Mouse (Mus musculus) adrenal gland, postnatal 10 days (tissue): Measurements from ENCODE around the gene Ube2q1. TPM values are rescaled to one million over a fixed set of nuclear protein-coding genes. Genes with fewer than 3 reads are reported as not detected.
A peak's percentile ranks its signal among the peaks of the same experiment; 100 is the strongest.

Source experiments
- DNase-seq: peaks from one replicate; pipeline ENCODE4 v3.0.0; 2021; ENCODE audit warnings: mixed read lengths
- long read RNA-seq, 2 experiments: library from polyadenylated mRNA; stranded (forward); transcript quantifications; one replicate each; pipeline ENCODE4 v2.0.0; 2021
- total RNA-seq, 2 experiments: library from RNA; stranded (reverse); gene quantifications; 2 replicates each; pipeline ENCODE4 v1.2.3; 2021

Ube2q1 gene
- total RNA-seq: 10 to 100 TPM; 52.4 to 55.4 TPM
- long read RNA-seq, experiment 1, transcript Ube2q1-201 (13 exons, 3,077 nt): major isoform, 99 of 123 reads
- long read RNA-seq, experiment 1, partial matches to known transcripts: 1 of 123 reads
- long read RNA-seq, experiment 1, other reads (novel, unspliced or antisense): 23 of 123 reads
- long read RNA-seq, experiment 2, transcript Ube2q1-201 (13 exons, 3,077 nt): major isoform, 56 of 80 reads
- long read RNA-seq, experiment 2, partial matches to known transcripts: 4 of 80 reads
- long read RNA-seq, experiment 2, other reads (novel, unspliced or antisense): 20 of 80 reads

DNA sequence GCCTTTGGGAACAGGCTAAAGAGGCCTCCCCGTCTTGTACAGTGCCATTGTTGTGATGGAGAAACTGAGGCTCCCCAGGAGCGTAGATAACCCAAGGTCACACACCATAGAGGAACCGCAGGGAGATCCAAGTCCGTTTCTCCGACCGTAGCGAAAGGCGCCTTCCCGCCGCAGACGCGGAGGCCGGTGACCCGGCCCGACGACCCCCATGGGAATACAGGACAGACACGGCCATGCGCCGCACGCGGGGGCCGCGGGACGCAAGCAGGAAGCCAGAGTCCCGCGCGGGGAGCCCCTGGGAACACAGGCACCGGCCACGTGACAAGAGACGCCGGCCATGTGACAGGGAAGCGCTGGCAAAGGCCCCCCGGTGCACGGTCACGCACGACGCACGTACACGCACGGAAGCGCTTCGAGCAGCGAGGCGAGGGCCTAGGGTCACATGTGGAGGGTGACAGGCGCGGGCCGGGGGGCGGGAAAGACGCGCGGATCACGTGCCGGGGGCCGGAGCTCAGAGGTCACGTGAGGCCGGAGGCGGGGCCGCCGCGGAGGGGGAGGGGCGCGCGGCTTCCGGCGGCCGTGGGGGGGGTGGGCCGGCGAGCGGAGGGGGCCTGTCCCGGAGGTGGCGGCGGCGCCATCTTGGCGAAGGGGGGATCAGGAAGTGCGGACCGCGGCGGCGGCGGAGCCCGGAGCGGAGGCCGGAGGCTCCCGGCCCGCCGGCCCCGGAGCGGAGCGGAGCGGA, at the start of gene Ube2q1:
Gene Ube2q1 (plus strand): TSS at position 649 of the 742 bp plus-strand sequence.
- DNase-seq: peak; percentile 98

DNA sequence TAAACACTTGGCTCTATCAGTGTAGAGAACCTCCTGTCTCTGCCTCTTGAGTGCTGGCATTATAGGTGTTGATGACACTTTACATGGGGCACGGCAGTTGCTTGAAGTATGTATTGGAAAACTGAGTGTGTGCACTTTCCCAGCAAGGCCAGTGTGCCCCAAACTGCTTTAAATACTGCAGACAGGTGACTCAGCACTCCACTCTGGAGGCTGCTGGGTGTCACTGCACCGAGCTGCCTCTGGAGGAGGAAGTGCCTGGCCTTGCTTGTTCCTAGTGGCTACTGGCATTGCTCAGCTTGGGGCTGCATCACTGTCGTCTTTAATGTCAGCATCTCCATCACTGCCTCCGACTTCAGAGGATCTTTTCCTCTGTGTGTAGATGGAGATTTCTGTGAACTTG, 46.4 kb upstream of the Ube2q1 start:
- DNase-seq: peak; percentile 65

DNA sequence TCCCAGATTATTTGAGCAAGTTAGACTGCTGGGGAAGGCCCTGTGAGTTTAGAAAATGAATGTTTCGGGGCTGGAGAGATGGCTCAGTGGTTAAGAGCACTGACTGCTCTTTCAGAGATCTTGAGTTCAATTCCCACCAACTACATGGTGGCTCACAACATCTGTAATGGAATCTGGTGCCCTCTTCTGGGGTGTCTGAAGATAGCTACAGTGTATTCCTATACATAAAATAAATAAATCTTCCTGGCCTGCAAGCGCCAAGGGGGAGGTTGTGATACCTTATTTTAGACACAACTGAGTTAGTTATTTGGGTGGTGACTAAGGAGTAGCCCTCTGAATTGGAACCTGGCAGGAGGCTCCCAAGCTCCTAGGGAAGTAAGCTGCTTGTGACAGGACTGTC, 44.6 kb upstream of the Ube2q1 start:
- DNase-seq: no peak

DNA sequence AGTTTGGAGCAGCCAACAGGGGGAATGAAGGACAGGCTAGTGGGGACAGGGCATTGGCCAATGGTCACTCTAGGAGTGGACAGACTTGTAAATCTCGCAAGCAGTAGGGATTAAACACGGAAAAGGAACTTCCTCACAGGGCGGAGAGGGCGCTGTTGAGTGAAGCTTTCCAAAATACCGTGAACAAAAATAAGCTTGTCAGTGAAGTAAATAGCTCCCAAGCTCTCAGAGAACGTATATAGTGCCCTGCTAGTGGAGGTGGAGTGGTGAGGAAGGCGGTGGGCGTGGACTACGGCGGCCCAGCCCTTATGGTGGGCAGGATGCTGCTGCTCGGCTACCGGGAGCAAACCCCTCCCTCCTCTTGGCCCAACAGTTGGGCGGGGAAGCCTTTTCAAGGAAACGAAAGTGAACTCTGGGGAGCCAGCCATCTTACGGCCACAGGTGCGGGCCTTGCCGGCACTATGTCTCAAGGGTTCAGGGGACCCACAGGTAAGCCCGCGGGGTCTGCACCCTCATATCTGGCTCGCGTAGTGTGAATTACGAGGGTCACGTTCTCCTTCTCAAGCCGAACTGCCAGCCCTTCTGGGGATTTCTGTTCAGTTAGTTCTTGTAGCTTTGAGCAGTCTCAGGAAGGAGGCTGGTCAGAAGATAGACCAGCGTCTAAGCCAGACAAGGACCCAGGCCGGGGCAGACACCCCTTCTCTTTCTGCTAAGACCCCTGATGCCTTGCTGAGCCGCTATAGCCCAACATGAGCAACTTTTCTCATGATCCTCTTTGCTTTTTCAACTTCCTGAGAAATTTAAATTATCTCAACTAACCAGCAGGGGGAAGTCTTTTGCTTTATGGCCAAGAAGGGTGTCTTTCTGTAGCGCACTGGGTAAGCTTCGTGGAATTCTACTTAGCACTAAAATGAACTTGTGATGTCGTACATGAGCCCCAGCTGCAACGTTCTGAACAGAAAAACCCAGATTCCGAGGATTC, 42.8 kb upstream of the Ube2q1 start:
- DNase-seq: peak; percentile 90

DNA sequence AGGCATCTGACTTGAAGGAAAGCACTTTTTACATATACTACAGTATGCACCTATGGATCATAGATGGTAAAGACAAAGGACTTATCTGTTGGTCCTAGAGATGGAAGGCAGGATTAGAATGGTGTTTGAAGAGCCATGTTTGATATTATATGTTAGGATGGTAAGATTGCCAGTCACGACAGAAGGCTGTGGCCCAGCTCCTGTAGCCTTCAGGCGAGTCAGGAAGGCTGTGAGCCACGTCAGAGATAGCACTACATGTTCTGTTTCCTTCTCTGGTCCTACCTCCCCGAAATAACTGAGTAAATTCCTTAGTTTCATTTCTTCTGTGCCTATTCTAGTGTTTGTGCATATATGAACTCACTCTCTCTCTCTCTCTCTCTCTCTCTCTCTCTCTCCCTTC, 41.3 kb upstream of the Ube2q1 start:
- no peak for DNase-seq

DNA sequence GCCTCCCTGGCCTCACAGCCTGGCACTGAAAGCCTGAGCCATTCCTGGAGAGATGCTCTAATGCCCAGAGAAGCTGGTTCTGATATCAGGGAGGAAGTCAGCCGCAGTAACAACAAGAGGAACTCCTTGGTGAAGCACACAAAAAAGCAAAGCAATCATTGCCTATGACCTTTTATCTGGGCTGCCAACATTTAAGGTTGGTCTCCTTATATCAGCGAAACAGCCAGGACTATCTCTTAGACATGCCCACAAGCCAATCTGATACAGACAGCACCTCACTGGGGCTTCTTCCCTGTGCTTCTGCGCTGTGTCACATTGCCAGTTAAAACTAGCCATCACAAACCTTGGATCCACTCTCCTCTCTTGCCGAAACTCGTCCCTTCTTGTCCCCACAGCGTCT, 34.9 kb upstream of the Ube2q1 start:
- no peak for DNase-seq

DNA sequence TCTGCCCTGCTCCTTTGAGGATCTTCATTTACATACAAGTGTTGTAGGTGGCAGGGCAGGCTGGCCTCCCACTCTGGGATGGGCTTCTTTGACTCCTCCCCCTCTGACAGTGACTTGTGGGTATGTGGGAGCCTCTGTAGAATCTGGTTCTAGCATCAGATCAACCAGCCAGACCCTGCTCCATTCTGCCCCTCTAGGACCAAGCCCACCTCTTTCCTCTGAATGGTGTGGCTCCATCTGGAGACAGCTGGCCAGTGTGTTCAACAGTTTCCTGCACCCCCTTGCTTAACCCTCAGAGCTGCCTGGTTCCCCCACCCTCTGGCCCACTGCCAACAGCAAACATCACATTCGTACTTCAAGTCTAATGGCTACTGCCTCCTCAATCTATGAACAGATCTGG, 21.1 kb upstream of the Ube2q1 start:
- no peak for DNase-seq

DNA sequence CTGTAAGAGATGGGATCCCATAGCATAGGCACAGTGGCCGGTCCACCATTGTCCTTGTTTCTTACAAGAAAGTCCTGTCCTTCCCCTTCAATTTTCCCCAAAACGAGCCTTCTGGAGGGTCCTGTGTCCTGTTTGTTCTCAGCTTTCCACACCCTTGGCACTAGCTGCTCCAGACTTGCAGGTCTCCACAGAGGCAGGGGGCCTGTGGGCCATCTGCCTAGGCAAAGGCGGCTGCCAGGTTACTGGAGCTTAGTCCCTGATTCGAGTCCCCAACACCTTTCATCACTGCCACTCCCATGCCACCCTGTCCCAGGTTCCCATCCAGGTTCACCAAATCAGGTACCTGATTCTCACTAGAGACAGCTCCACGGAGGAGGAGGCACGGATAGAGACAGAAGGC, 18.1 kb upstream of the Ube2q1 start:
- no peak for DNase-seq

DNA sequence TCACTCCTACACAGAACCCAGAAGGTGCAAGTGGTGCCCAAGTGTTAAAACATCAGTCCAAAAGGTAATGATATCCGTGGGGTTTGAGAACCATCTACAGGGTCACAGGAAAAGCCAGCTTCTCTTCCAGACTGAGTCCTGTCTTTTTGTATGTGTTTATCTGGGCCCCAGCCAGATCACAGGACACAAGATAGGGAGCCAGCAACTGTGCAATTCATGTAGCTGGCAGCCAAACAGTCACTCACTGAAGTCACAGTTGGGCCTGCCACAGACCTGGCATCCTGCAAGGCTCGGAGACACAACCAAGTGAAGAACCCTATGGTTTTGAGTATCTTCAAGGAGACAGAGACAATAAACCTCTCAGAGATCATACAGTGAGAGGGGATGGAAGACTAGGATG, 15.6 kb upstream of the Ube2q1 start:
- DNase-seq: no peak

DNA sequence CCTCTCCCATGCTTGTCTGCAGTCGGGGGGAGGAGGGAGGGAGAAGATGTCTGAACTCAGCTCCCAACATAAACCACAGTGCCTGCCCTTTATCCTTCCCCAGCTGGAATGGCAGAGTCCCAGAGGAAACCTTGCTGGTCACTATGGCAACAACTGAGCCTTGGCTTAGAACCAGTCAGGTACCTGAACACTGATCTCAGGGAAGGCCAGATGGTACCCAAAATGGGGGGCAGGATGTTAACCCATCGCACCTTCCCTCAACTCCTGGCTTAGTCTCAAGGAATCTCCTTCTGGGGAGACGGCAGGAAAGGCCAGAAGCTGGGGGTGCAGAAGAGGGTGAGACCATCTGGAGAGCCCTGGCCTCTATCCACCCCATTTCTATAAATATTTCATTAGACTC, 13.6 kb upstream of the Ube2q1 start:
- no peak for DNase-seq

DNA sequence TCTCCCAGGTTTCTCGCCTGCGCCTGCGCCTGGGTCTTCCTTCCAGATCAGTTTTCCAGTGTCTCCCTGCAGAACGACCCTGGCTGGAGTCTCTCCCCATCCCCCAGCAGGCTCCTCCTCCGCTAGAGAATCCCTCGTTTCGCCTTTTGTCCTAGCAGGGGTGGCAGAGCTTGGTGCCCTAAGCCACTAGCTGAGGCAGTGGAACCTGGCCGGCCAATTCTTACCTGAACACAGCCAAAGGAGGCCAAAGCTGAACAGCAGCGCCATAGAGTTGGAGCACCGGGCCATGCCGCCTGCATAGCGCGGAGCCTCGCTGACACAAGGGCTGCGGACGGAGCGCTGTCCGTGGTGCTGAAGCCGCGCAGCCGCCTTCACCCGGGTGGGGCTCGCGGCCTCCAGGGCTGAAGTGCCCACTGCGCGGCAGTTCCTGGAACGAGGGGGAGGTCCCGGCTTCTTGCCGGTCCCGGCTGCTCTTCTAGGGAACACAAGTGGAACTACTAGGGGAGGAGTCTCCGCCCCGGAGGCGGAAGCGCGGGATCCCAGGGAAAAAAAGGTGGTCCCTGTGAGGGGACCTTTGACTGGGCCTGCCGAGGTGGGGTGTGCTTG, 9.2 kb upstream of the Ube2q1 start, which contains the start of gene Chrnb2:
Gene Chrnb2 (minus strand): TSS at position 514 of the 606 bp plus-strand sequence.
- peak; percentile 91 for DNase-seq

DNA sequence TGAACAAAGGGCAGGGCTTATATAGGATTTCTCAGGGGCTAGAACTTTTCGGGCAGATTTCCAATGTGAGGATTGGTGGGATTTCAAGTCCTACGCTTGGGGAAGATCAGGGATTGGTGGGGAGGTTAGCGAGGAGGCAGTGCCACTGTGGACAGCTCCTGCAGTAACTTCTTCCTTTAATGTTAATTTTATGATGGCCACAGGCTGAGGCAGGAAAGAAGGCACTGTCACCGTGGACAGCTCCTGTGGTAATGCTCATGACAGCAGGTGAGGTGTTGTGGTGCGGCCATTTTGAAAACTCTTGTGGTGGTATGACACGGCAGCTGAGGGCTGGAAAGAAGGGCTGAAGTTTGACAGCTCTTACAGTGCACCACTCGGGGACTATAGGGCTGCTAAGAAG, 3.8 kb upstream of the Ube2q1 start:
- DNase-seq: no peak

DNA sequence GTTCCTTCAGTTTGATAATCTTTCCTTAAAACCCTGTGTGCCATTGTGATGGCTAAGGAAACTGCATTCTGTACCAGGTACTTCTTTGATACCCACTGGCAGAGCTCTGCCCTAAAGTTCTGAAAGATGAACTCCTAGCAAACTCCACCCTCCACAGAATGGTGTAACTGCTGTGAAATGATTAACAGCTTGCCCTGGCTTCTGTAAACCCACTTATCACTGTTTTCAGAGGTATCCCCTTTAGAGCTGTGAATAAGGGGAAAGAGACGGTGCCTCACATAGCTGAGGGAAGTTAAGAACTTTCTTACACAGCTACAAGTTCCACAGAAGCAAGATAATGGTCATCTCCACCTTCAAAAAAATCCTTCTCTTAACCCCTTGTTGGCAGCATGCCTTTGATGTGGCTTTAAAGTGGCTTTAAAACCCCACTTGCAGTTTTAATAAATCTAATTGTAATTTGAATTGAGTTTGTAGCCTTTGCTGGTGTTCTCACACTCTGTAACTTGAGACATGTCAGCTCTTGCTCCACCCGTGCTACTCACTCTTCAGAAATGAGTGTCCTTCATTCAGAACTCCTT, 2.9 kb upstream of the Ube2q1 start:
- no peak for DNase-seq

DNA sequence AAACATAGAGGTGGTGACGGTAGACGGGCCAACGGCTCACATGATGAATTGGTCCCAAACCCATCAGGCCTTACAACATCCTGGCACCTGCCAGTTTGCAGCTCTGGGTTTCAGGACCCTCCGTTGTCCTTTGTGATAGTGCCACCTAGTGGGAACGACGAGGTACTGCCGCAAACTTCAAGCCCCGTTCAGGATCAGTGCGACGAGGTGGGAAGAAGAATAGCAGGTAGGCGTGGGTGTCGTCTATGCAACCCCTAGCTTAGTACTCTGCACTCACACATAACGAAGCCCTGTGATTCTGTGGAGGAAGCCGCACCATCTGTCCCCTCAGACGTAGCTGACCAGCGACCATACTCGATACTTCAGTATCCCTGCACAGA, 838 bp upstream of the Ube2q1 start:
- peak; percentile 85 for DNase-seq

DNA sequence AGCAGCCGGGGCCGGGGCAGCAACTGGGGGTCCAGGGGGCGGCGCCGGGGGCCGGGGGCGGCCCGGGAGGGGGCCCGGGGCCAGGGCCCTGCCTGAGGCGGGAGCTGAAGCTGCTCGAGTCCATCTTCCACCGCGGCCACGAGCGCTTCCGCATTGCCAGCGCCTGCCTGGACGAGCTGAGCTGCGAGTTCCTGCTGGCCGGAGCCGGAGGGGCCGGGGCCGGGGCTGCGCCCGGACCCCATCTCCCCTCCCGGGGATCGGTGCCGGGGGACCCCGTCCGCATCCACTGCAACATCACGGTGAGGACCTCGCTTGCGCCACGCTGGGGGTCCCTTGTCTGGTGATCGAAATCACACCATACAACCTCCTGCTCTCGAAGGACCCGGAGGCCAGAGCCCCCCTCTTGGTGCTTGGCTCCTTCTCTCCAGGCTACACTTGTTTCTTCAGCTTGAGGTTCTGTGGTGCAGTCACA, 360 bp downstream of the Ube2q1 start:
- DNase-seq: peak; percentile 59

DNA sequence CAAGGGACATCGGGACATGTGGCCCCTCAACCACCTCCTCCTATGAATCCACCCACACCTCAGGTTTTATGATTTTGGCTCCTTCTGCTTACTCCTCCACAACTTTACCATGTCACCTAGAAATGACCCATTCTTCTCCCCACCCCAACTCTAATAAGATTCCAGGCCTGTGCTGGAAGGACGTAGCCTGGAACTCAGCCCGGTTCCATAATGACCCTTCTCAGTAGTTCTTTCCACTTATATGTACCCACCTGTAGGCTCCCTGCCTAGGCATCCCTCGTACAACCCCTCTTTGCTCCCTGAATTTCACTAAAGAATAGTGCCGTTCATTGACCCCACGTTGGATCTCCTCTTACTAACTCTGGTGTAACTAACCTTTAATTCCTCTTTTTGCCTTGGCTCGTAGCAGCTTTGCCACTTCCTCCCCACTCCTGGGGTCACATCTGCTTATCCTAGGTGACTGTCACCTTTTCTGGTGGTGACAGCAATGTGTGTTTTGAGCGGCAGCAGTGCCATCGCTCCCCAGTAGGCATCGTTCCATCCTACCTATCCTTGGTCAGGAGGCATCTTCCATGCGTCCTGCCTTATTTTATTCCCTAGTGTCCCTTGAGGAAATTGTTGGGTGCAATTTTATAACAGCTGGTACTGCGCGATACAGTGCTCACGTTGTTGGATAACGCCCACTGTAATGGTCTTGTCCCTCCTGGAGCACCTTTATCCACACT, 982 bp downstream of the Ube2q1 start:
- peak; percentile 22 for DNase-seq

DNA sequence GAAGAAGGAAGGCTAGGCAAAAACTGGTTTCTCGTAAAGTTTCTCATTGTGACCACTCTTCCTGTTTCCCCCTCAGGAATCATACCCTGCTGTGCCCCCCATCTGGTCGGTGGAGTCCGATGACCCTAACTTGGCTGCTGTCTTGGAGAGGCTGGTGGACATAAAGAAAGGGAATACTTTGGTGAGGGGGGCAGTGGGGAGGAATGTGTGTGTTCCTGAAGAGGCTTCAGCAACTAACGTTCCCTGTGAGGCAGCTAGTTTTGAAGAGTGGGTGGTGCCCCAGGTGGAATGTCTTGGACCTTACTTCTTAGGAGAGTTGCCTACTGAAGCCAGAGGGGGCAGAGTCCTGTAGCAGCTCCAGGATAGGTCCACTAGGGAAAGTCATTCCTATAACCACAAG, 2.6 kb downstream of the Ube2q1 start:
- DNase-seq: no peak

DNA sequence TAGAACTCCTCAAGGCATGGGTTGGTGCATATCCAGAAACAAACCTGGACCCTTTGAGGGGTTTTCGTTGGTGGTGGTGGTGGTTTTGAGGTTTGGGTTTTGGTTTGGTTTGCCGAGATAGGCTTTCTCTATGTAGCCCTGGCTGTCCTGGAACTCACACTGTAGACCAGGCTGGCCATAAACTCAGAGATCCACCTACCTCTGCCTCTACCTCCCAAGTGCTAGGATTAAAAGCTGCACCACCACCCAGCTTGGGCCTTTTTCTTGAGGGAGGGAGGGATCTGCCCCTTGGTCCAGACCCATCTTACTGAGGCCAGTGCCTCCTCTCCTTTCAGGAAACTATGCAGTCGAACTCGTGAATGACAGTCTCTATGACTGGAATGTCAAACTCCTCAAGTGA, 6.7 kb downstream of the Ube2q1 start:
- no peak for DNase-seq

DNA sequence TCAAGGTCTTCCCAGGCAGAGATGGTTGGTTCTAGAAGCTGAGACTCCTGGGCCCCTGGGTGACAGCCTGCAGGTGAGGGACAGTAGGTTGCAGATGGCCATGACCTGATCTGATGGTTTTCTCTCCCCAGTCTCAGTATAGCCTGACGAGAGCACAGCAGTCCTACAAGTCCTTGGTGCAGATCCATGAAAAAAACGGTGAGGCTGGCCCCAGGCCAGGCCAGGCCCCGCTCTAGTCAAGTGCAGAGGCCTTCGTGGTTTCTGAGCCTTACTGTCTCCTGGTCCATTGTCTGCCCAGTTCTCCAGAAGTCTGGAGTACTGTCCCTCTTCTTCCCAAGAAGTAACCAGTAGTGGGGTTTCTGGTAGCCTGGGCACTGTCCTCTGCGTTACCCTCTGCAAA, 8.2 kb downstream of the Ube2q1 start:
- DNase-seq: peak; percentile 53

DNA sequence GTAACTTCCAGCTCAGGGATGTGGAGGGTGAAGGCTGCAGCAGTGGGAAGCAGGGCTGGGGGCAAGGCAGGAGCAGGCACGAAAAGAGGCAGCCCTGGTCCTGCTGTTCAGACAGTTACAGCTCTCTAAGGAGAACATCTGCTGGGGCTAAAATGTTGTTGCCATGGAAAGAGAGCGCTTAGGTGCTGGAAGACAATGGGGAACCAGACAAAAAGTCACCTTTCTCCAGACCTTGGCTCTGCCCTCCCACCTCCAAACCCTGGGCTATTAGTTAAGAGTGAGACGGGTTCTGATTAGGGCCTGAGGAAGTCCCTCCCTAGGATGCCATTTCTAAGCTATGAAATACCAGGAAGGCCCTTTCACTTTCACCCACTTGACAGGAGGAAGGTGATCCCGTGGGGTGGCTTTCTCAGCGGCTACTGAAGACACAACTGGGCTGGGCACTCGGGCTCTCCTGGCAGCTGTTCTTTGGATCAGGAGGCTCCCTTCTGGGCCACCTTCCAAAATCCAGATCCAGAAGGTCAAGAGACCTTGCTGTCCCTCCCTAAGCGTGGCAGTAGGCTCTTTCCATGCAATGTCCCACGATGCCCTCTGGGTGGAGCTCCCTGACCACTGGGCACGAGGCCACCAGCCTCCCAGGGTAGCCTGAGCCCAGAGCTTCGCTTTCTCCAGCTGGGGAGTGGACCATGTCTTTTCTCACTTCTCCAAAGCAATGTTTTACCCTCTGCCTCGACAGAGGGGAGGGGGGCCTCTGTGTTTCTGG, 11.8 kb downstream of the Ube2q1 start:
- peak; percentile 94 for DNase-seq
